Mouse (Mus musculus) embryonic facial prominence, embryonic 10.5 days (tissue): ENCODE measurements around the gene Nuak2. TPM values are rescaled to one million over a fixed set of nuclear protein-coding genes. Genes with fewer than 3 reads are reported as not detected.
"Not testable (repeated sequence)": the region's sequence is repeated elsewhere in the genome, so short reads cannot be mapped to it uniquely, and the experiment has no call there.

Experiments used
- DNase-seq: peaks from one replicate; pipeline ENCODE4 v3.0.0-alpha.2; 2017; ENCODE audit warnings: low spot score
- H3K27ac ChIP-seq: fragments of 300-500 bp; sonication (generic); replicated peaks from 2 replicates; pipeline ENCODE4 v1.5.1; 2016; ENCODE audit warnings: mild to moderate bottlenecking
- H3K27me3 ChIP-seq: fragments of 300-500 bp; sonication (generic); replicated peaks from 2 replicates; pipeline ENCODE4 v1.6.1; 2016; ENCODE audit warnings: low read depth, mild to moderate bottlenecking; ENCODE audit not compliant: poor library complexity, severe bottlenecking
- H3K36me3 ChIP-seq: fragments of 300-500 bp; sonication (generic); replicated peaks from 2 replicates; pipeline ENCODE4 v1.6.1; 2016; ENCODE audit warnings: mild to moderate bottlenecking, moderate library complexity
- H3K4me1 ChIP-seq: fragments of 300-500 bp; sonication (generic); 2 replicates; pipeline ENCODE4 v1.6.1; 2016
- H3K4me3 ChIP-seq: fragments of 300-500 bp; sonication (generic); 2 replicates; pipeline ENCODE4 v1.5.1; 2016; ENCODE audit warnings: mild to moderate bottlenecking, moderate library complexity
- H3K9me3 ChIP-seq: fragments of 300-500 bp; sonication (generic); 2 replicates; pipeline ENCODE4 v1.6.1; 2016; ENCODE audit warnings: mild to moderate bottlenecking
- WGBS: fragments of 180-500 bp; shearing (Covaris S2); methylation state at CpG from one replicate; pipeline ENCODE4 v1.1.7; 2016; 5-methylcytosine and 5-hydroxymethylcytosine counted together
- polyA plus RNA-seq: library from polyadenylated mRNA; unstranded; fragments of >200 nt; fragmentation: Nextera tagmentation; extraction: Ambion mirVana; gene quantifications from 2 replicates; pipeline ENCODE4 v1.2.1, GENCODE M21; 2016

Nuak2 gene
- polyA plus RNA-seq, 1 experiment from 2014 or later = 12.6 TPM

DNA sequence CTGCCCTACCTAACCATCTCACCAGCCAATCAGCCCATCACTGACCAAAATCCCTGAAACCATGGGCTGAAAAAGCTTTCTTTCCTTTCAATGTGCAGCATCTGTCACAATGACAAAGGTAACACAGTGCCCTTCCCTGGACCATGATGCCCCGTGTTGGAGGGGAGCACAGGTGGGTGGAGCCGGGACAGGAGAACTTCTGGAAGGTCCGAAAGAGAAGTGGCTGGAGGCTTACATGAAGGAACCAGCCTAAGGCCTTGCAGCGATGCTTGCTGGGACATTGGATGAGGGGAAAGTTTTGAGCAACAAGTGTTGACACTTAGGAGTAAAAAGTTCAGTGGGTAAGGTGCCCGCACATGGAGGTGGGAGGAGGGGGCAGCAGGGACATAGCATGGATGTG, 32.5 kb downstream of the Nuak2 start:
- 84% methylated on average over 5 of the region's 5 CpGs for WGBS
- no peak overlapping the region for H3K4me3 ChIP-seq
- H3K4me1 ChIP-seq = 0 out of 2 replicates have a peak, but pooled peaks cover 3% of the 10 kb centered on the region
- H3K27me3 ChIP-seq = no peaks in the 10 kb centered on the region
- H3K27ac ChIP-seq = no peak overlapping the region
- H3K9me3 ChIP-seq = peaks cover 4% of the 10 kb centered on the region
- H3K36me3 ChIP-seq = no peaks in the 10 kb centered on the region
- DNase-seq = no peak

DNA sequence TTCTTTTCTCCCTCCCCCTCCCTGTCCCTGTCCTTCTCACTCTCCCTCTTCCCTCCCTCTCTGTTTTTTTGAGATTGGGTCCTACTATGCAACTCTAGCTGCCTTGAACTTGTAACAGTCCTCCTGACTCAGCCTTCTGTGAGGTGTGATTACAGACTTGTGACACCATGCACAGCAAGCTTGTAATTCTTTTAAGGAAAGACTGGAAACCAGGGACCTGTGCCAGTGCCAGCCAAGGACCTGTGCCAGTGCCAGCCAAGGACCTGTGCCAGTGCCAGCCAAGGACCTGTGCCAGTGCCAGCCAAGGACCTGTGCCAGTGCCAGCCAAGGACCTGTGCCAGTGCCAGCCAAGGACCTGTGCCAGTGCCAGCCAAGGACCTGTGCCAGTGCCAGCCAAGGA, 33.1 kb downstream of the Nuak2 start:
- H3K36me3 ChIP-seq, H3K4me1 ChIP-seq, H3K27ac ChIP-seq, H3K9me3 ChIP-seq, H3K27me3 ChIP-seq, H3K4me3 ChIP-seq, DNase-seq: not testable (repeated sequence)

DNA sequence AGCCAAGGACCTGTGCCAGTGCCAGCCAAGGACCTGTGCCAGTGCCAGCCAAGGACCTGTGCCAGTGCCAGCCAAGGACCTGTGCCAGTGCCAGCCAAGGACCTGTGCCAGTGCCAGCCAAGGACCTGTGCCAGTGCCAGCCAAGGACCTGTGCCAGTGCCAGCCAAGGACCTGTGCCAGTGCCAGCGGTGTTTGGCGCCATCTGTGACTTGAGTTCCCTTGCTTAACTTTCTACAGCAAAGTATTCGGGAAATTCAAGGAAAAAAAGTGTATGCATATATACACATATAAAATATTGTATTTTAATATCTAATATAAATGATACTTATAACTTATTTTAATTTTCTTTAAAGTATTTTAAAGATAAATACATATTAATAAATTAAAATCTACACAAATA, 33.7 kb downstream of the Nuak2 start:
- 94% methylated on average over 3 of the region's 3 CpGs for WGBS
- H3K4me3 ChIP-seq, DNase-seq, H3K9me3 ChIP-seq, H3K36me3 ChIP-seq, H3K27ac ChIP-seq, H3K27me3 ChIP-seq: not testable (repeated sequence)
- H3K4me1 ChIP-seq = peaks cover 14% of the 10 kb centered on the region

DNA sequence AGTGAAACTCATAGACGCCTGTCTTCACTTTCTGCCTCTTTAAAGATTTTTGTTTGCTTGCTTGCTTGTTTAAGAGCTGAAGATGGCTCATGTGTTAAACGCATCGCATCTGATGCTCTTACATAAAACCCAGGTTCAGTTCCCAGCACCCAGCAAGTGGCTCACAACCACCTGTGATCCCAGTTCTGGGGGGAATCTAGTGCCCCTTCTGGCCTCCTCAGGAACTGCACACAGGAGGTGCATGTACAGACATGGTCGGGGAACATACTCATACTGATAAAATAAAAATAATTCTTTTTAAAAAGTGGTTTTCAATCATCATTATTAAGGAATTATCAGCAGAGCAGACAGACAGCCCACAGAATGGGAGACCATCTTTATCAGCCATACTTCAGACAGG, 35.1 kb downstream of the Nuak2 start:
- no peak overlapping the region for H3K27ac ChIP-seq
- WGBS = 95% methylated on average over 4 of the region's 4 CpGs
- no peak overlapping the region for H3K4me3 ChIP-seq
- peaks cover 4% of the 10 kb centered on the region for H3K9me3 ChIP-seq
- 0 out of 2 replicates have a peak, but pooled peaks cover under 1% of the 10 kb centered on the region for H3K36me3 ChIP-seq
- H3K27me3 ChIP-seq = no peaks in the 10 kb centered on the region
- peaks cover 26% of the 10 kb centered on the region for H3K4me1 ChIP-seq
- no peak for DNase-seq

DNA sequence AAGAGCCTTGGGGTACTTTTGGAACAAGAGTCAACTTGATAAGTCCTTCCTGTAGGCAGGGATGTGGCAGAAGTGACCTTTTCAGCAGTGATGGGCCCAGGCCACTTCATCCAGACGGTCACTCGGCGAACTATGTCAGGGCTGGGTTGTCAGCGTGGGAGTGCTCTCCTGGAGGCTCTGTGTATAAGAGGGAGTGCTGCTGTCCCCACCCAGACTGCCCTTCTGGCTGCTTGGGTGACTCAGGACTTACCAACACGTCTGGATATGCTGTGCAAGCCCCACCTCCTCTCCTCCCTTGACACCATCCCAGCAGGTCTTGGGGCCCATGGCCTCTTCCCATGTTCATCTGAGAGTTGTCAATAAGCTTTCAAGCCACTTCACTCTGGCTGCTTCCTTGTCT, 37.5 kb downstream of the Nuak2 start:
- Histone ChIP-seq H3K27ac (no peak overlapping the region), H3K9me3 (peaks cover 4% of the 10 kb centered on the region), H3K36me3 (peaks cover 23% of the 10 kb centered on the region), H3K27me3 (no peaks in the 10 kb centered on the region), H3K4me1 (peaks cover 26% of the 10 kb centered on the region), H3K4me3 (no peak overlapping the region)
- no peak for DNase-seq
- 72% methylated on average over 5 of the region's 5 CpGs for WGBS

DNA sequence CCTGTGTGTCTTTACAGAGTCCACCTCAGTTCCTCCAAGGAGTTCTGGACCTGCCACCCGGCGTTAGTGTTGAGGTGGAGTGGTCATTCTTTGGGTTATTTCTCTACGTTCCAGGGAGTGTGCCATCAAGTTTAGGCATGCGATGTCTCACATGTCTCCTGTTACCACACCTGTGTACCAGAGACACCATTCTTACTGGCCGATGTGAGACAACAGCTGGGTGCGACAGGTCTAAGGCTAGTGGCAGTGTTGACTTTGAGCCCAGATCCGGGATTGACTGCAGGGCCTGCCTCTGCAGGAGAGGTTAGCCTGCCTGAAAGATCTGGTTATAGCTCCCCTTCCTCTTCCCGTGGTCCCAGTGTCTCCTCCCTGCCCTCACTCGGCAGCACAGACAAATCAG, 38.3 kb downstream of the Nuak2 start:
- DNase-seq = no peak

DNA sequence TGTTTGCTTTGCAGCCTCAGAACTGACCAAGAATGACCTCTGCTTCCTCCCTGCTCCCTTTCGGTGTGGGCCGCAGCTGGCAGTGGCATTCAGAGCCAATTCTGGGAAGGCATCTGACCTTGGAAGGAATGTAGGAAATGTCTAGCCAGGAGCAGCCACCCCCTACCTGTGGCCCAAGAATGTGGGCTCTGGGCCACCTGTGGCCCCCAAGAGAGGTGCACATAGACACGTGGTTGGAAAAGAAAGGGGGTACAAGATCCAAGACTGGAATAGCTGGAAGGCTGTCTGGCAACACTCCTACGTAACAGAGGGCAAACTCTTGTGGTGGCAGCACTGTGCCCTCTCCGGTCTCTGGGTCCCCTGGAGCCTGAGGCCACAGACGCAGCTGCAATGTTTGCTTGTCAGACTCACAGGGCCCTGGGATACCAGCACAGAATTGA, 39.3 kb downstream of the Nuak2 start:
- DNase-seq = no peak
- Histone ChIP-seq H3K4me3 (no peak overlapping the region), H3K27ac (peak overlapping the region; percentile 68), H3K36me3 (peaks cover 41% of the 10 kb centered on the region), H3K9me3 (peaks cover 4% of the 10 kb centered on the region), H3K4me1 (peaks cover 26% of the 10 kb centered on the region), H3K27me3 (no peaks in the 10 kb centered on the region)
- WGBS = 41% methylated on average over 6 of the region's 6 CpGs

More for the DNA sequence above, 38.3 kb downstream of the Nuak2 start:
- H3K27ac ChIP-seq = peak overlapping the region; percentile 68; the same call in 1 of the 2 replicates
- H3K27me3 ChIP-seq = no peaks in the 10 kb centered on the region
- no peak overlapping the region for H3K4me3 ChIP-seq
- H3K36me3 ChIP-seq = peaks cover 32% of the 10 kb centered on the region
- 76% methylated on average over 9 of the region's 9 CpGs for WGBS
- H3K4me1 ChIP-seq = peaks cover 26% of the 10 kb centered on the region
- peaks cover 4% of the 10 kb centered on the region for H3K9me3 ChIP-seq

DNA sequence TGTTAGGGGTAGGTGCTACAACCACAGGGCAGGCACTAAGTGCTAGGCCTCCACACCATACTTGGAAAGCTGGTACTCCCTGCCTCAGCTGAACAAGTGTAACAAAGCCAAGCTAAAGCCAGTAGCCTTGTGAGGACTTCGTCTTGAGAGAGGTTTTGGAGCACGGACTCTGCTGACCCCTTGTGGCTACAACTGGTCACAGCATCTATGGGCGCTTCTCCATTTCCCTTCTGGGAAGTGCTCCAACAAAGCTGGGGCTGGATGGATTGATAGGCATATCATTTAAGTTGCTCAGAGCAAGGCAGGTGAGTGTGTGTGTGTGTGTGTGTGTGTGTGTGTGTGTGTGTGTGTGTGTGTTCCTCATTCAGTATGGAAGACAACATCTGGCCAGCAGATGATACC, 39.9 kb downstream of the Nuak2 start:
- no peak overlapping the region for H3K4me3 ChIP-seq
- H3K9me3 ChIP-seq = peaks cover 3% of the 10 kb centered on the region
- WGBS = under 1% methylated on average over 3 of the region's 3 CpGs
- no peaks in the 10 kb centered on the region for H3K27me3 ChIP-seq
- peaks cover 48% of the 10 kb centered on the region for H3K36me3 ChIP-seq
- DNase-seq = peak; percentile 86
- peaks cover 26% of the 10 kb centered on the region for H3K4me1 ChIP-seq
- peak overlapping the region; percentile 68 for H3K27ac ChIP-seq

DNA sequence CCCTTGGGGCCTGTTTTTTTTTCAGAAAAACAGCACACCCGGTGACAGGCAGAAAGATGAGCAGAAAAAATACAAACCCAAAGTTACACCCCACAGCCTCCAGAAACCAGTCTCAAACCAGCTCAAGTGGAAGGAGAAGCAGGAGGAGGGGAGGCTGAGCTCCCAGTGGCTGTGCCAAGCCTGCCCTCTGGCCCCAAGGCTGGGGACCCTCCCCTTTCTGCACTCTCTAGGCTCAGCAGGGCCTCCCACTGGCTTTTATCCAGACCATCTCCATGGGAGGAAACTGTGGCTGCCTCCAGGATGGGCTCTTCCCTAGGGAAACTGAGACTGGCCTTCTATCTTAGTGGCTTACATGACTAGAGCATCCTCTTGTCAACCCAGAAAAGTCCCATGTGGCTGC, 40.9 kb downstream of the Nuak2 start:
- Histone ChIP-seq H3K36me3 (peaks cover 58% of the 10 kb centered on the region), H3K4me3 (no peak overlapping the region), H3K4me1 (peaks cover 26% of the 10 kb centered on the region), H3K27ac (no peak overlapping the region), H3K9me3 (no peaks in the 10 kb centered on the region), H3K27me3 (no peaks in the 10 kb centered on the region)
- DNase-seq = no peak
- 62% methylated on average over 1 of the region's 1 CpGs for WGBS

DNA sequence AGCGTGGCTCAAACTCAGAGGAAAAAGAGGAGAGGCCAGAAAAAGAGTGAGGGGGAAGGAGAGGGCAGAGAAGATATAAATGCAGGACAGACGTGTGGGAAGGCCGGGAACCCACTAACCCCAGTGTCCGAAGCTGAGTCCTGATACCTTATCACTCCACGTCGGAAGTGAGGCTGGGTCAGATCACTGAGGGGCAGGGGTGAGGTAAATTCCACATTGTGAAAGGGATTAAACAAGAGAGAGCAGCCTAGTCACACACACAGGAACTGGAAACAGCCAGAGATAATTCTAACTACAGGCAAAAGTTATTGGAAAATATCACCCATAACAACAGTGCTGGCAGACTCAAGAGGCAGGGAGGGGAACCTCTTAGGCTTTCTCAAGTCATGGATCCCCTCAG, 46.0 kb downstream of the Nuak2 start:
- DNase-seq = no peak
- WGBS = 86% methylated on average over 6 of the region's 6 CpGs
- Histone ChIP-seq H3K36me3 (peaks cover 90% of the 10 kb centered on the region), H3K9me3 (no peaks in the 10 kb centered on the region), H3K27ac (no peak overlapping the region), H3K4me1 (peaks cover 13% of the 10 kb centered on the region), H3K27me3 (no peaks in the 10 kb centered on the region), H3K4me3 (no peak overlapping the region)

DNA sequence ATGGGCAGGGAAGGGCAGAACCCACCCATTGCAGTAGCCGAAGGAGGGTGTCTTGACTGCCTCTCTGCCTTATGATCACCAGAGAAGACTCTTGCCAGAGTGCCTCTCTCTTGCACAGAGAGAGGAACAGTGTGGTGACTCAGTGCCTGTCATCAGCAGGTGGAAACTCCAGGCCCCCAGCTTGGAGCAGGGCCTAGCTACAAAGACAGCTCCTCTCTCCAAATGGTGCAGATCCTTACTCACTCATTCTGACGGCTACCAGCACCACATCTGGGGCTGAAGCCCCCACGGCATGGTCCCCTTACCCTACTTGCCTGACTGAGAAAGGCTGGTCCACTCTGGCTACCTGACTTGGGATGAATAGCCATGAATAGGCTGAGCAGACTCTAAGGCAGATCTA, 48.5 kb downstream of the Nuak2 start:
- Histone ChIP-seq H3K36me3 (peaks cover 78% of the 10 kb centered on the region), H3K9me3 (no peaks in the 10 kb centered on the region), H3K4me3 (no peak overlapping the region), H3K4me1 (peaks cover 21% of the 10 kb centered on the region), H3K27me3 (no peaks in the 10 kb centered on the region), H3K27ac (no peak overlapping the region)
- DNase-seq = no peak
- 85% methylated on average over 3 of the region's 3 CpGs for WGBS

DNA sequence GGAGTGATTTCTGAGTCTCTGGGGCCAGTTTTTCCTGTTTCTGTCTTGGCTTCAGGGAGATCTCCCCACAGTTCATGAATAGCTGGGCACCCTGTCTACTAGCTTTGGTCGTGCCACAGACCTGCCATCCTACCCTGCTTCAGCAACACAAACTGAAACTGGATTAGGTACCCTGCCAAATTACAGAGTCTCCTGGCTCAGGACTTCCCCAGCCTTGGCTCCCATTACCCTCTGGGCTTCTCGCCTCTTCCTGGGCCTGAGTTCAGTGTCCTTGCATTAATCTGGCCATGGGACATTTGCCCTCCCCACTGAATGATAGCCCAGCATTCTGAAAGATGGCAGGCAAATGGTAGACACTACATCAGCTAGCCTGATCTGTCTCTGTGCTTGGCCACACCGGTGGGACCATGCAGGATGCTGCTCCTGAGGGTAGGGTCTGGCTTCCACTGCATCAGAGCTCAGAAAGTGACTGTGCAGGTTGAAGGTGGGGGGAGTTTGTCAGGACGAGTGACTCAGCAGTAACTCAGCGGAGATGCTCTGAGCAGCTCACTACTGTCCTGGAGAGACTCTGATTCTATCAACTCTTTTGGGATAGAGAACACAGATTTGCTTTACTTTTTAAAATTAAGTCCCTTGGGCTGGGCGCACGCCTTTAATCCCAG, 49.1 kb downstream of the Nuak2 start:
- peaks cover 78% of the 10 kb centered on the region for H3K36me3 ChIP-seq
- H3K4me3 ChIP-seq = no peak overlapping the region
- peaks cover 21% of the 10 kb centered on the region for H3K4me1 ChIP-seq
- DNase-seq = no peak
- H3K27me3 ChIP-seq = no peaks in the 10 kb centered on the region
- WGBS = 88% methylated on average over 7 of the region's 7 CpGs
- H3K9me3 ChIP-seq = no peaks in the 10 kb centered on the region
- no peak overlapping the region for H3K27ac ChIP-seq

DNA sequence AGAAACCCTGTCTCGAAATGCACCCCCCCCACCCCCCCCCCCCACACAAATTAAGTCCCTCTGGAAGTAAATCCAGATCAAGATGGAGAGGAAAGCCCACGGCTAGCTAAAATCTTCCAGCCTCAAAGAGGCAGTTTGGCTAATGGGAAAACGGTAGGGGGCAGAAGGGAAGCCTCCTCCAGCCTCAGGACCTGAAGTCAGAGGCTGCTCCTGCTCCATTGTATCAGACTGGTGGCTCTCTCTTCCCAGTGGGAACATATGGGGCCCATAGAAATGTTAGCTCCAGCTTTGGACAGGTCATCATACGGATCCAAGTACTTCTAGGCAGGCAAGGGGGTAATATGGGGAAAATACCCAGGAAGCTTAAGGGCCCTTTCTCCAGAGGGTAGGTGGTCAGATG, 49.7 kb downstream of the Nuak2 start:
- Histone ChIP-seq H3K9me3 (no peaks in the 10 kb centered on the region), H3K27me3 (no peaks in the 10 kb centered on the region), H3K36me3 (peaks cover 78% of the 10 kb centered on the region), H3K27ac (no peak overlapping the region), H3K4me3 (no peak overlapping the region), H3K4me1 (peaks cover 21% of the 10 kb centered on the region)
- DNase-seq = no peak
- 53% methylated on average over 4 of the region's 4 CpGs for WGBS
